Mouse (Mus musculus) adrenal gland, postnatal 10 days (tissue): Measurements from ENCODE around the gene Mrps24. TPM values are rescaled to one million over a fixed set of nuclear protein-coding genes. Genes with fewer than 3 reads are reported as not detected.
A peak's percentile ranks its signal among the peaks of the same experiment; 100 is the strongest.

Experiments used
- DNase-seq: peaks from one replicate; pipeline ENCODE4 v3.0.0; 2021; ENCODE audit warnings: mixed read lengths
- long read RNA-seq, 2 experiments: library from polyadenylated mRNA; stranded (forward); transcript quantifications; one replicate each; pipeline ENCODE4 v2.0.0; 2021
- total RNA-seq, 2 experiments: library from RNA; stranded (reverse); gene quantifications; 2 replicates each; pipeline ENCODE4 v1.2.3; 2021

Mrps24 gene
- total RNA-seq: 100 to 1,000 TPM; 155 to 166 TPM
- long read RNA-seq, experiment 1, transcript Mrps24-205 (4 exons, 995 nt): major isoform, 237 of 274 reads
- long read RNA-seq, experiment 1, transcript Mrps24-201 (3 exons, 700 nt): minor isoform, 14 of 274 reads
- long read RNA-seq, experiment 1, partial matches to known transcripts: 0 of 274 reads
- long read RNA-seq, experiment 1, other reads (novel, unspliced or antisense): 18 of 274 reads
- long read RNA-seq, experiment 2, transcript Mrps24-205 (4 exons, 995 nt): major isoform, 158 of 180 reads
- long read RNA-seq, experiment 2, transcript Mrps24-201 (3 exons, 700 nt): minor isoform, 7 of 180 reads
- long read RNA-seq, experiment 2, partial matches to known transcripts: 1 of 180 reads
- long read RNA-seq, experiment 2, other reads (novel, unspliced or antisense): 9 of 180 reads

GRCm38 (mm10) chr11:5715630-5716105 lies at the start of gene Mrps24:
Gene Mrps24, minus strand, starts transcription at chr11:5715680.
- peak; percentile 17 for DNase-seq

GRCm38 (mm10) chr11:5762633-5762982 lies 47.1 kb upstream of the Mrps24 start:
- no peak for DNase-seq

DNA sequence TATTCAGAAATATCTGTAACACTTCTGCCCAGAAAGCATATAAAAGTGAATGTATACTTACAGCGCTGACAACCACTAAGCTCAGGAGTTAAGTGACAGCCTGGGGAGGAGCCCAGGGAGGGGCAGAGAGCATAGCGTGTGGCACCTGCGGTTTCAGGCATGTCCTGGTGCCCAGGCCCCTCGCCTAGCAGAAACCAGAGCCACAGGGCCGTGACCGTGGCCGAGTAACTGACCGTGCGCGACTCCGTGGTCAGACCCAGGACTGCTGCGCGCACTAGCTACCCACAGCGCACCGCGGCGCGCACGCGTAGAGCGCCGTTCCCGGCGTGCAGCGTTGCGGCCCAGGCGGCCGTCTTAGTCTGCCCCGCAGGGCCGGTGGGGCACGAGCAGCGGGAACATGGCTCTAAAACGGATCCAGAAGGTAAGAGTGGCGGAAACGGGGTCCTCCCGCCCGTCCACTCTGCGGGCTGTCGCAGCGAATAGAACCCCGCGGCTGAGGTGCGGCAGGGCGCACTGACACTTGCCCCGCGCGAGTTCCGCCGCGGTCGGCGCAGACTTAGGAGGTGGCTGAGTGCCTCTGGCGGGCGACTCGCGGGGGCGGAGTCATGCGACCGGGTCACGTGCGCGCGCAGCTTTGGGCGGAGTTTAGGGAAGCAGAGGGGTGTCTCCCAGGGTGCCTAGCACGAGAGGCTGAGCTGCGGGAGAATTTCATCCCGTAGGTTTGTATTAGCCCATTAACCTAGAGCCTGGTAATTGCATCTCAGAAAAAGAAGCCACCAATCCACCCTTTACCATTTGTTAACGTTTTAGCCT lies 46.5 kb upstream of the Mrps24 start, which contains the start of gene Urgcp:
Gene Urgcp (minus strand): TSS at position 557 of the 813 bp plus-strand sequence.
- DNase-seq: peak; percentile 96

DNA sequence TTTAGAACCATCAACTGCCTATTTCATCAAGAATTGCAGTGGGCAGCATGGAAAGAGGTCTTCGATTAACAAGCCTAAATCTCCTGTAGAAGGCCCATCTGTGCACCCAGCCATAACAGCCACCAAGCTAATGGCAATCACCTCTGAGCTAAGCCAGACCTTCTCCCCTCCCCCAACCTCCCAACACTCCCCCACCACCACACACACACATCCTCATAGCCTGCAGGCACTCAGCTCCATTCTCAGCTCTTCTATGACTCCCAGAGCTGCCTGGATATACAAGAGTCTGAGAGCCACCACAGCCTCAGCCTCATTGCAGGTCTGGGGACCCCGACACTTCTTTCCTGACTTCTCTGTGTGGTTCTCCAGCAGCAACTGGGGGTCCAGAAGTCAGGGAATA lies 38.3 kb upstream of the Mrps24 start:
- no peak for DNase-seq

DNA sequence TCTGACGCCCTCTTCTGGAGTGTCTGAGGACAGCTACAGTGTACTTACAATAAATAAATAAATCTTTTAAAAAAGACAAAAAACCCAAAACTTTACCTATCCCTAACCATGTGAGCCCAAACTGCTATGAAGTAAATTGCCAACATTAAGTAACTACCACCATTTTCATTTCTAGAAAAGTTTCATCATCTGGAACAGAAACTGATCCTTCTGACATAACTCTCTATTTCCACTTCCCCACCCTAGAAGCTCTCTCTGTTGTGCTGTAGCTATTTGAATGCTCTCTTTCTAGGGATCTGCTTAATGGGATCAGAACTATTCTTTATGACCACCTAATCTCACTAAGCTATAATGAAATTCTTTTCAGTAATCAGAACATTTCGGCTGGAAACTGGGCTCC lies 29.5 kb upstream of the Mrps24 start:
- DNase-seq: no peak

- DNase-seq: no peak
Observed at GRCm38 (mm10) chr11:5742106-5742505, 26.6 kb upstream of the Mrps24 start.

DNA sequence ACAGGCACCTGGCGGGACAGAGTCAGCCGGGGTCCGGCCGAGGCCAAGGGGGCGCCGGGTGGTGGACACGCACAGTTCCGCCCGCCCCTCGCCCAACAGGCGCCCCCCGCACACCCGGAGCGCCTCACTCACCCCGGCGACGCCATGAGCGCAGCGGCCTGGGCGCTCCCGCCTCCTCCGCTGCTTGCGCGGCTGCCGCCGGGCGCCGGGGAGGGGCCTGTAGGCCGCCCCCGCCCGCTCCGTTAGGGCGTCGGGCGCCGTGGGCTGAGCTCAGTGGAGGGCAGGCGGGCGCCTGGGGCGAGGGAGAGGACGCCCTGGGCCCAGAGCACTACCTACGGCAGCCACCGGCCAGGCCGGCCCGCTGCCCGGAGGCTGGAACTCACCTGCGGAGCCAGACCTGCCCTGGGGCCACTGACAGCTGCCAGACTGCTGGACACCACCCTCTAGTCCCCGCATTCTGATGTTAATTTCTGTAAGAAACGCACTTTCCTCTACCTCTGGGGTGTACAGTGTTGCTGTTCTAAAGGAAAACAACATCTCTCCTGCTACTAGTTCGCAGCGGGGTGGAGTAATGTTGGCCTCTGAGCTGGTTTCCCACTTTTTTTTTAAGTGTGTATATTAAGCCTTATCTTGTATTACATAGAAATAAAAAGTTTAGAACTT lies 25.6 kb upstream of the Mrps24 start:
- DNase-seq: peak; percentile 89

- DNase-seq: no peak
Observed at GRCm38 (mm10) chr11:5740599-5740964, 25.1 kb upstream of the Mrps24 start.

GRCm38 (mm10) chr11:5739846-5740245 lies 24.4 kb upstream of the Mrps24 start:
- peak; percentile 67 for DNase-seq

- DNase-seq: no peak
Observed at GRCm38 (mm10) chr11:5738888-5739632, 23.6 kb upstream of the Mrps24 start.

DNA sequence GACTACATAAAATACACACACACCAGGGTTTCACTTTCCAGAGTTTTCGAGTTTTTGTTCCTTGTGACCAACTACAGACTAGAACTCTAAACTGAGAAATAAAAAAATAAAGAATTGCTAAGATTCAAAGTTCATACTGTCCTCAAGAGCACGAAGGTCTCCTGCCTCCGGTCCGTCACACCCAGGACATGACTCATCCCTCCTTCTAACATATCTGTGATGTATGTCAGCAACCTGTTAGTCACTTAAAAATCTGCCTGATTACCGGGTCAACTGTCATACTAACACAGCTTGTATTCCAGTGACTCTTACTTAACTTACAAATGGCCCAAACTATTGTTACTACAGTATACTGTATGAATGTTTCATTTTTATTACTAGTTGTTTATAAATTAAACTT lies 21.7 kb upstream of the Mrps24 start:
- DNase-seq: peak; percentile 47

GRCm38 (mm10) chr11:5734323-5734722 lies 18.8 kb upstream of the Mrps24 start:
- DNase-seq: no peak

GRCm38 (mm10) chr11:5732401-5732800 lies 16.9 kb upstream of the Mrps24 start:
- DNase-seq: no peak

GRCm38 (mm10) chr11:5729582-5729981 lies 14.1 kb upstream of the Mrps24 start:
- no peak for DNase-seq

DNA sequence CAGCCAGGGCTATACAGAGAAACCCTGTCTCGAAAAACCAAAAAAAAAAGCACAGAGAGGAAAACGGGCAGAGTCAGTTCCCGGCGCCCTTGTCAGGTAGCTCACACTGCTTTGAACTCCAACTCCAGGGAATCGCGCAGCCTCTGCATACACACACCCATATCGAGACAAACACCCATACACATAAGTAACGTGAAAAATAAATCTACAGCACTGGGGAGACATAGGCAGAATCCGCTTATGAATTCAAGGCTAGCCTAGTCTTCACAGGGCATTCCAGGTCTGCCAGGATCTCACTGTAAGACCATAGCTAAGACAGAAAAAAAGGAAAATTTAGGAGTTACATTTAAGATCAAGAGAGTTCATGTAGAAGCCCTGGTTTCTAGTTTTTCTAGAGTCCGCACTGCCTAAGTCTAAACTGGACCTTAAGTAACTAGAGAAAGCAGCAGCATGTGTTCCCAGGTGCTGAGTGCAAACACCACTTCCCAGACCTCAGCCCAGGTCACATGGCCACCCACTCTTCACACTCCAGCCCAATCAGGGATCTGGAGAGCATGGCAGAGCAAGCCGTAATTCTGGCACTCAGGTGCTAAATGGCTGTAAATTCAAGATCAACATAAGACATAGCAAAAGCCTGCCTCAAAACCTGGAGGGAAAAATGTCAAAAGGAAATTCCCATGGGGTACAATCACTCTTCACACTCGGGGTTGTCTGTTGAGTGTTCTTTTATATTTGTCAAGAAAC lies 3.3 kb upstream of the Mrps24 start:
- no peak for DNase-seq

- peak; percentile 68 for DNase-seq
Observed at GRCm38 (mm10) chr11:5716938-5717705, 1.6 kb upstream of the Mrps24 start.

GRCm38 (mm10) chr11:5716246-5716645 lies 766 bp upstream of the Mrps24 start:
- peak; percentile 34 for DNase-seq

DNA sequence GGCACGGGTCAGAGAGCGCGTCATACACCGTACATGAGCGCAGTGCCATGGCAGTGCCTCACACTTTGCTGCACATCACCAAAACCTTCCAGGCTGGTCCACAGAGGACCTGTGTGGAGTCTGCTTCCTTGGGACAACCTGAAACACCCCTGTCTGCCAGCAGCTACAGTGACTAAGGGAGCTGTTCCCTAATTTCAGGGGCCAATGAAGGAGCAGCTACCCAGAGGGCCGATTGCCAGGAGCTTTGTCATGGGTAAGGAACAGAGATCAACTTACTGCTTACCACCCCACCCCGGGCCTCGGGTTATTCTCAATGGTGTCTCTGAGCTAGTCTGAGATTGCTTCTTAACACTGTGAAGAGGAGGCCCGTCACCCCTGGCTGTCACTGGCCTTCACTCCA lies 301 bp downstream of the Mrps24 start:
- DNase-seq: peak; percentile 3

DNA sequence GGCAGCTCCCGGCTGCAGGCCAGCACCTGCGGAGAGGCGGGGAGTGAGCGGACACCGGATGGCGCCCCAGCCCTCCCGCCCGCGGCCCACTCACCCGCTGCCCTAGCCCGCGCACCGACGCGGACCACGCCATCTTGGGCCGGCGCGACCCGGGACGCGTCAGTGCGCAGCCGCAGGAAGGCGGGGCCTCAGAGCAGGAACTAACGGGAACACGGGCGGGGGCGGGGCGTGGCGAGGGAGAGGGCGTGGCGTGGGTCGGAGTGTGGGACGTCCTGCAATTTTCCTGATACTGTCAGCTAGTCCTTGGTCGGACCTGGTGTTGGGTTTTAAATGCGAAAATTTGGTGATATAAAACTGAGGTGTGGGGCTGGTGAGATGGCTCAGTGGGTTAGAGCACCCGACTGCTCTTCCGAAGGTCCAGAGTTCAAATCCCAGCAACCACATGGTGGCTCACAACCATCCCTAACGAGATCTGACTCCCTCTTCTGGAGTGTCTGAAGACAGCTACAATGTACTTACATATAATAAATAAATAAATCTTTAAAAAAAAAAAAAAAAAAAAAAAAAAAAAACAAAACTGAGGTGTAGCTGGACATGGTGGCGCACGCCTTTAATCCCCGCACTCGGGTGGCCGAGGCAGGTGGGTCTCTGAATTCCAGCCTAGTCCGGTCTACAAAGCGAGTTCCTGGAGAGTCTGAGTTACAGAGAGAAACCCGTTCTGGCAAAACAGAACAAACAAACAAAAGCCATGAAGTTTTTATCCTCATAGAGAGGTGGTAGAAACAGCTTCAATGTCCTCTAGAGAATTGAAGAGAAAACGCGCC lies 7.7 kb downstream of the Mrps24 start:
- peak; percentile 96 for DNase-seq
